Mouse (Mus musculus) ES-Bruce4 (cell line): ENCODE results near the gene Cers6.

Experiments used
- CTCF ChIP-seq: IDR thresholded peaks from one replicate; pipeline ENCODE4 v1.8.1; 2011; ENCODE audit warnings: low read depth, low read length
- POLR2A ChIP-seq: IDR thresholded peaks from one replicate; pipeline ENCODE4 v1.8.1; 2011; ENCODE audit warnings: low read length; ENCODE audit not compliant: insufficient read depth

DNA sequence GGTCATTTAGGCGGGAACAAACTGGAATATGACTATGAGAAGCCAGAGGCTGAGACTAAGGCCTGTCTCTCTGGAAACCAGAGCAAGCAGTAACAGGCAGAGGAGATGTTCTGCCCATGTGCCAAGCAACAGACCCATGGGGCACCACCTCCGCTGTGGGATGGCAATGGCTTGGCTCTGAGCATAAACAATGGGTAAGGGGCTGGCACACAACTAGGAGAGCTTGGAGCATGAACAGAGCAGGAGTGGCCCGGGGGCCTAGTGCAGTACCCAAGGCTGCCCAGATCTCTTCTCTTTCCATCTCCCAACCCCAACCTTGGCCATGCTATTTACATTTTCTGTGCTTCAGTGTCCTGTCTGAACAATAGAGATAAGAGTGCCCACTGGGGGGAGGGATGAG, 237.5 kb downstream of the Cers6 start:
- no peak for TF ChIP-seq CTCF
- no peak for TF ChIP-seq POLR2A
